Mouse (Mus musculus): Measurements from ENCODE around the gene Bsnd. TPM values are rescaled to one million over a fixed set of nuclear protein-coding genes. Genes with fewer than 3 reads are reported as not detected.

Gene Bsnd
- polyA plus RNA-seq (2015; fragmentation: Nextera tagmentation; extraction: Ambion mirVana) = not detected in 2 replicates

DNA sequence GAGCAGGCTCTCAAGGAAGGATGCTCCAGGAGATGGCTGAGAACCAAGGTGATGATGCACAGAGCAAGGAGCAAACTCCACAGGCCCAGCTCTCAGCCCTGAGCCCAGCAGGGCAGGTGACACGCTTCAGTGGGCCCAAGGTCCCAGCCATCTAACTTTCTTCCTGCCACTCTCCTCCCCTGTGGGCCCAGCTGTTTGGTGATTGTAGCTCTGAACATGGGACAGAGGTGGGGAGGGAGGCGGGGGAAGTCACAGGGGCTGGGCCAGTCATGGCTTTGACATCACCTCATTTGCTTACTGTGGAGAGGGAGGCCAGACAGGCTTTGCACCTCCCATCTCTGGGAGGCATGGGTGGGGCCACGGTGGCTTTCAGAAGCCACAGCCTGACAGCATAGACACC is at the start of gene Bsnd:
TSS of gene Bsnd (minus strand) at position 168 of the 400 bp plus-strand sequence.

Other genes starting within 250 kb of the Bsnd start
- 5.1 and 5.8 TPM in 2 replicates for gene Usp24, start 176.1 kb downstream of the Bsnd start, polyA plus RNA-seq (2015; fragmentation: Nextera tagmentation; extraction: Ambion mirVana)
- 1.4 and 1.6 TPM in 2 replicates for gene Pcsk9, start 28.0 kb downstream of the Bsnd start, polyA plus RNA-seq (2015; fragmentation: Nextera tagmentation; extraction: Ambion mirVana)
- 0.76 and 1.5 TPM in 2 replicates for gene Dhcr24, start 68.8 kb upstream of the Bsnd start, polyA plus RNA-seq (2015; fragmentation: Nextera tagmentation; extraction: Ambion mirVana)
- gene Lexm, start 125.0 kb upstream of the Bsnd start, polyA plus RNA-seq (2015; fragmentation: Nextera tagmentation; extraction: Ambion mirVana) = not detected in 2 replicates
- gene Ttc22, start 130.1 kb upstream of the Bsnd start, polyA plus RNA-seq (2015; fragmentation: Nextera tagmentation; extraction: Ambion mirVana) = 0.62 TPM in 1 of 2 replicates, not detected in the other
- gene Pars2, start 158.8 kb upstream of the Bsnd start, polyA plus RNA-seq (2015; fragmentation: Nextera tagmentation; extraction: Ambion mirVana) = 5.9 TPM in 2 replicates
- gene Ttc4, start 186.7 kb upstream of the Bsnd start, polyA plus RNA-seq (2015; fragmentation: Nextera tagmentation; extraction: Ambion mirVana) = 30.3 and 31.7 TPM in 2 replicates
- 0.08 TPM in 1 of 2 replicates, not detected in the other for gene Mroh7, start 238.6 kb upstream of the Bsnd start, polyA plus RNA-seq (2015; fragmentation: Nextera tagmentation; extraction: Ambion mirVana)
- not detected in 2 replicates for gene Fam151a, start 241.6 kb upstream of the Bsnd start, polyA plus RNA-seq (2015; fragmentation: Nextera tagmentation; extraction: Ambion mirVana)